Mouse (Mus musculus) neural tube, embryonic 14.5 days (tissue): ENCODE results near the gene Cptp. TPM values are rescaled to one million over a fixed set of nuclear protein-coding genes. Genes with fewer than 3 reads are reported as not detected.

Source experiments
- ATAC-seq: fragments of 200-750 bp; cut with Nextera tagmentation; 2 replicates; pipeline ENCODE4 v1.8.0; 2017; ENCODE audit warnings: low read depth, mild to moderate bottlenecking, moderate TSS enrichment, moderate library complexity
- H3K27ac ChIP-seq: fragments of 300-500 bp; sonication (generic); 2 replicates; pipeline ENCODE4 v1.5.1; 2014; ENCODE audit warnings: low read depth, mild to moderate bottlenecking, control low read depth, low read length, moderate library complexity, mixed read lengths
- H3K27me3 ChIP-seq: fragments of 300-500 bp; sonication (generic); 2 replicates; pipeline ENCODE4 v1.6.1; 2014; ENCODE audit warnings: low read length; ENCODE audit not compliant: control insufficient read depth, insufficient read depth
- H3K36me3 ChIP-seq: fragments of 300-500 bp; sonication (generic); 2 replicates; pipeline ENCODE4 v1.6.1; 2014; ENCODE audit warnings: low read length, mixed read lengths; ENCODE audit not compliant: control insufficient read depth, insufficient read depth
- H3K4me1 ChIP-seq: fragments of 300-500 bp; sonication (generic); 2 replicates; pipeline ENCODE4 v1.6.1; 2014; ENCODE audit warnings: low read length; ENCODE audit not compliant: control insufficient read depth, insufficient read depth
- H3K4me2 ChIP-seq: fragments of 300-500 bp; sonication (generic); 2 replicates; pipeline ENCODE4 v1.6.1; 2014; ENCODE audit warnings: mild to moderate bottlenecking, low read depth, low read length, control low read depth
- H3K4me3 ChIP-seq: fragments of 300-500 bp; sonication (generic); 2 replicates; pipeline ENCODE4 v1.5.1; 2014; ENCODE audit warnings: low read depth, low read length, control low read depth, mixed read lengths
- H3K9ac ChIP-seq: fragments of 300-500 bp; sonication (generic); replicated peaks from 2 replicates; pipeline ENCODE4 v1.6.1; 2014; ENCODE audit warnings: low read depth, mild to moderate bottlenecking, control low read depth, low read length, mixed read lengths
- H3K9me3 ChIP-seq: fragments of 300-500 bp; sonication (generic); 2 replicates; pipeline ENCODE4 v1.6.1; 2016; ENCODE audit warnings: low read length; ENCODE audit not compliant: control insufficient read depth
- WGBS: fragments of 180-500 bp; shearing (Covaris S2); extraction: QIAGEN DNeasy Blood & Tissue Kit; methylation state at CpG from one replicate; pipeline ENCODE4 v1.1.7; 2014; 5-methylcytosine and 5-hydroxymethylcytosine counted together
- microRNA-seq: library from miRNA; unstranded; fragments of <30 nt; microRNA quantifications from one replicate; pipeline ENCODE4, GENCODE M21; 2016
- polyA plus RNA-seq: library from polyadenylated mRNA; unstranded; fragments of >200 nt; fragmentation: Nextera tagmentation; extraction: Ambion mirVana; gene quantifications from 2 replicates; pipeline ENCODE4 v1.2.1, GENCODE M21; 2014

The Cptp gene
- polyA plus RNA-seq, 1 experiment from 2014 or later, result 31.8 TPM

- Histone ChIP-seq H3K4me3 (peak within 1 kb of the TSS; percentile 77), H3K27me3 (no peaks in the 10 kb centered on the region), H3K4me1 (peaks cover 16% of the 10 kb centered on the region), H3K9ac (peak within 1 kb of the TSS; percentile 65), H3K36me3 (0 out of 2 replicates have a peak, but pooled peaks cover 13% of the 10 kb centered on the region), H3K9me3 (no peaks in the 10 kb centered on the region), H3K27ac (peak within 1 kb of the TSS; percentile 84), H3K4me2 (peak within 1 kb of the TSS; percentile 79)
- peak; percentile 94 for ATAC-seq
- under 1% methylated on average over 49 of the region's 49 CpGs for WGBS
These were observed 38.0 kb downstream of the Cptp start, which contains the start of gene Aurkaip1 for GRCm38 (mm10) chr4:155831205-155831766. Gene Aurkaip1, plus strand, starts transcription at chr4:155831272.

- no peak overlapping the region for H3K9ac ChIP-seq
- H3K27me3 ChIP-seq, result no peaks in the 10 kb centered on the region
- H3K9me3 ChIP-seq, result no peaks in the 10 kb centered on the region
- no peak for ATAC-seq
- H3K4me1 ChIP-seq, result peaks cover 16% of the 10 kb centered on the region
- 56% methylated on average over 8 of the region's 8 CpGs for WGBS
- peak overlapping the region; percentile 79 for H3K4me2 ChIP-seq
- peak overlapping the region; percentile 77; the same call in 1 of the 2 replicates for H3K4me3 ChIP-seq
- H3K36me3 ChIP-seq, result 0 out of 2 replicates have a peak, but pooled peaks cover 13% of the 10 kb centered on the region
- peak overlapping the region; percentile 84; the same call in 1 of the 2 replicates for H3K27ac ChIP-seq
These were observed 38.6 kb downstream of the Cptp start for GRCm38 (mm10) chr4:155830596-155830995.

GRCm38 (mm10) chr4:155829866-155830265 is 39.4 kb downstream of the Cptp start:
- Histone ChIP-seq H3K4me1 (peaks cover 16% of the 10 kb centered on the region), H3K27me3 (no peaks in the 10 kb centered on the region), H3K27ac (no peak overlapping the region), H3K9ac (no peak overlapping the region), H3K9me3 (no peaks in the 10 kb centered on the region), H3K4me2 (no peak overlapping the region), H3K36me3 (peaks cover 21% of the 10 kb centered on the region), H3K4me3 (no peak overlapping the region)
- 94% methylated on average over 4 of the region's 4 CpGs for WGBS
- no peak for ATAC-seq

GRCm38 (mm10) chr4:155823443-155823842 is 45.8 kb downstream of the Cptp start:
- peaks cover 76% of the 10 kb centered on the region for H3K36me3 ChIP-seq
- H3K27me3 ChIP-seq, result no peaks in the 10 kb centered on the region
- WGBS, result 98% methylated on average over 16 of the region's 16 CpGs
- ATAC-seq, result no peak
- no peak overlapping the region for H3K9ac ChIP-seq
- no peaks in the 10 kb centered on the region for H3K4me1 ChIP-seq
- no peak overlapping the region for H3K4me3 ChIP-seq
- H3K27ac ChIP-seq, result no peak overlapping the region
- no peaks in the 10 kb centered on the region for H3K9me3 ChIP-seq
- H3K4me2 ChIP-seq, result no peak overlapping the region

- Histone ChIP-seq H3K4me3 (no peak overlapping the region), H3K27ac (no peak overlapping the region), H3K9ac (no peak overlapping the region), H3K36me3 (peaks cover 88% of the 10 kb centered on the region), H3K27me3 (no peaks in the 10 kb centered on the region), H3K4me2 (no peak overlapping the region), H3K4me1 (no peaks in the 10 kb centered on the region), H3K9me3 (no peaks in the 10 kb centered on the region)
- ATAC-seq, result no peak
- WGBS, result 78% methylated on average over 7 of the region's 7 CpGs
These were observed 48.2 kb downstream of the Cptp start for GRCm38 (mm10) chr4:155821025-155821424.

GRCm38 (mm10) chr4:155817533-155817932 is 51.7 kb downstream of the Cptp start:
- H3K36me3 ChIP-seq, result peaks cover 73% of the 10 kb centered on the region

More at GRCm38 (mm10) chr4:155817533-155817932, 51.7 kb downstream of the Cptp start:
- 89% methylated on average over 4 of the region's 4 CpGs for WGBS
- no peak overlapping the region for H3K4me3 ChIP-seq
- peaks cover 13% of the 10 kb centered on the region for H3K4me1 ChIP-seq
- no peak overlapping the region for H3K9ac ChIP-seq
- H3K9me3 ChIP-seq, result no peaks in the 10 kb centered on the region
- H3K4me2 ChIP-seq, result no peak overlapping the region
- H3K27me3 ChIP-seq, result no peaks in the 10 kb centered on the region
- ATAC-seq, result no peak
- H3K27ac ChIP-seq, result no peak overlapping the region

Small RNAs within 50 kb of the gene (microRNA-seq; reads per million reads assigned to microRNA genes)
- gene Gm22991, result not detected

Other genes starting within 250 kb of the Cptp start
- 46.7 and 54.1 TPM in 2 replicates for gene Cdk11b, start 244.6 kb downstream of the Cptp start, polyA plus RNA-seq
- gene Gm10563, start 224.0 kb downstream of the Cptp start, polyA plus RNA-seq, result not detected in 2 replicates
- gene Mmp23, start 216.1 kb downstream of the Cptp start, polyA plus RNA-seq, result 1.3 and 6.6 TPM in 2 replicates
- 35.5 and 36.8 TPM in 2 replicates for gene Mib2, start 200.2 kb downstream of the Cptp start, polyA plus RNA-seq
- gene Fndc10, start 175.1 kb downstream of the Cptp start, polyA plus RNA-seq, result 8.5 and 10.4 TPM in 2 replicates
- gene Ssu72, start 164.6 kb downstream of the Cptp start, polyA plus RNA-seq, result 172 and 179 TPM in 2 replicates
- gene Tmem240, start 134.6 kb downstream of the Cptp start, polyA plus RNA-seq, result 6.8 and 9.6 TPM in 2 replicates
- gene Atad3a, start 108.3 kb downstream of the Cptp start, polyA plus RNA-seq, result 82.6 and 85.0 TPM in 2 replicates
- 17.4 and 23.1 TPM in 2 replicates for gene Vwa1, start 94.7 kb downstream of the Cptp start, polyA plus RNA-seq
- 0.92 and 1.2 TPM in 2 replicates for gene Tmem88b, start 83.6 kb downstream of the Cptp start, polyA plus RNA-seq
- not detected in 2 replicates for gene Ankrd65, start 79.0 kb downstream of the Cptp start, polyA plus RNA-seq
- 258 and 275 TPM in 2 replicates for gene Mrpl20, start 66.6 kb downstream of the Cptp start, polyA plus RNA-seq
- gene Ccnl2, start 57.0 kb downstream of the Cptp start, polyA plus RNA-seq, result 153 and 173 TPM in 2 replicates
- 120 and 127 TPM in 2 replicates for gene Aurkaip1, start 38.2 kb downstream of the Cptp start, polyA plus RNA-seq
- 9.6 and 24.0 TPM in 2 replicates for gene Mxra8, start 29.8 kb downstream of the Cptp start, polyA plus RNA-seq
- gene Dvl1, start 22.0 kb downstream of the Cptp start, polyA plus RNA-seq, result 14.0 and 16.1 TPM in 2 replicates
- gene Tas1r3, start 6.1 kb downstream of the Cptp start, polyA plus RNA-seq, result 0.45 and 0.47 TPM in 2 replicates
- gene Ints11, start 106 bp upstream of the Cptp start, polyA plus RNA-seq, result 74.9 and 75.8 TPM in 2 replicates
- 53.4 and 57.4 TPM in 2 replicates for gene Pusl1, start 22.3 kb upstream of the Cptp start, polyA plus RNA-seq
- gene Acap3, start 22.4 kb upstream of the Cptp start, polyA plus RNA-seq, result 67.8 and 76.7 TPM in 2 replicates
- gene Ube2j2, start 74.4 kb upstream of the Cptp start, polyA plus RNA-seq, result 123 and 124 TPM in 2 replicates
- 10.5 and 11.5 TPM in 2 replicates for gene C1qtnf12, start 92.9 kb upstream of the Cptp start, polyA plus RNA-seq
- gene B3galt6, start 123.2 kb upstream of the Cptp start, polyA plus RNA-seq, result 37.4 and 38.1 TPM in 2 replicates
- 123 and 125 TPM in 2 replicates for gene Sdf4, start 123.4 kb upstream of the Cptp start, polyA plus RNA-seq
- gene Tnfrsf4, start 144.4 kb upstream of the Cptp start, polyA plus RNA-seq, result 0.20 and 0.70 TPM in 2 replicates
- 1.5 and 2.7 TPM in 2 replicates for gene Tnfrsf18, start 156.7 kb upstream of the Cptp start, polyA plus RNA-seq
- not detected in 2 replicates for gene Ttll10, start 190.0 kb upstream of the Cptp start, polyA plus RNA-seq
- gene 9430015G10Rik, start 240.5 kb upstream of the Cptp start, polyA plus RNA-seq, result 32.1 and 32.4 TPM in 2 replicates